Mouse (Mus musculus) C3H10T1/2 (cell line): ENCODE measurements around the gene Dtnbp1. TPM values are rescaled to one million over a fixed set of nuclear protein-coding genes. Genes with fewer than 3 reads are reported as not detected.

Experiments used
- polyA plus RNA-seq, 2 experiments: library from polyadenylated mRNA; unstranded; fragments of >200 nt; fragmentation: generic; extraction: Trizol; gene quantifications; one replicate each; pipeline ENCODE4 v1.2.1; 2012; ENCODE audit warnings: missing spikeins in 2 of 2

Dtnbp1 gene
- polyA plus RNA-seq: 100 to 1,000 TPM in 1 of 2 experiments, 10 to 100 TPM in 1; 95.6 to 103 TPM

GRCm38 (mm10) chr13:45001911-45002615 is at the start of gene Dtnbp1:
Dtnbp1 (minus strand) TSS chr13:45002147.

Other genes starting within 250 kb of the Dtnbp1 start
- gene Gm9817, start 76.5 kb upstream of the Dtnbp1 start, polyA plus RNA-seq: not detected